Mouse (Mus musculus) spleen, adult 2 months (tissue): Measurements from ENCODE around the gene Kirrel3.

Experiments used
- CTCF ChIP-seq: fragments of 200-500 bp; IDR thresholded peaks from 2 replicates; pipeline ENCODE4 v1.5.1; 2011; ENCODE audit warnings: mild to moderate bottlenecking, inconsistent platforms; ENCODE audit not compliant: insufficient read depth, insufficient read length, insufficient replicate concordance; ENCODE audit errors: extremely low read depth
- POLR2A ChIP-seq: fragments of 200-500 bp; IDR thresholded peaks from 2 replicates; pipeline ENCODE4 v1.6.1; 2011; ENCODE audit warnings: low read depth, low read length, inconsistent platforms

DNA sequence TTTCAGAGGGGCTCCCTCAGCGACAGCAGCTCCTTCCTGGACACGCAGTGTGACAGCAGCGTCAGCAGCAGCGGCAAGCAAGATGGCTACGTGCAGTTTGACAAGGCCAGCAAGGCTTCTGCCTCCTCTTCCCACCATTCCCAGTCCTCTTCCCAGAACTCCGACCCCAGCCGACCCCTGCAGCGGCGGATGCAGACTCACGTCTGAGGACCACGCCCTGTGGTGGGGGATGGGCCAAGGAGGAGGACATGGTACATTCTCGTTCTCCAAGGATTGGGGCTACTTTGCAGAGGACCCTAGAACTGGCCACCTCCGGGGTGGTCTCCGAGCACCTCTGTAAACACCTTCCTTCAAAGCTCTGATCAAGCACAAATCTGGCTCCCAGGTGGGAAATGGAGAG, 549.4 kb downstream of the Kirrel3 start:
- TF ChIP-seq CTCF (no peak), POLR2A (no peak)
